Mouse (Mus musculus) heart, adult 9 months (tissue): ENCODE measurements around the gene B3gnt2.

Experiments
- DNase-seq, 2 experiments: peaks; one replicate each; pipeline ENCODE4 v3.0.0; 2022; ENCODE audit warnings: low spot score in 2 of 2

Gene B3gnt2

GRCm38 (mm10) chr11:22847732-22848648, 12.8 kb downstream of the B3gnt2 start:
- peak; percentile 71 to 76 for DNase-seq

DNA sequence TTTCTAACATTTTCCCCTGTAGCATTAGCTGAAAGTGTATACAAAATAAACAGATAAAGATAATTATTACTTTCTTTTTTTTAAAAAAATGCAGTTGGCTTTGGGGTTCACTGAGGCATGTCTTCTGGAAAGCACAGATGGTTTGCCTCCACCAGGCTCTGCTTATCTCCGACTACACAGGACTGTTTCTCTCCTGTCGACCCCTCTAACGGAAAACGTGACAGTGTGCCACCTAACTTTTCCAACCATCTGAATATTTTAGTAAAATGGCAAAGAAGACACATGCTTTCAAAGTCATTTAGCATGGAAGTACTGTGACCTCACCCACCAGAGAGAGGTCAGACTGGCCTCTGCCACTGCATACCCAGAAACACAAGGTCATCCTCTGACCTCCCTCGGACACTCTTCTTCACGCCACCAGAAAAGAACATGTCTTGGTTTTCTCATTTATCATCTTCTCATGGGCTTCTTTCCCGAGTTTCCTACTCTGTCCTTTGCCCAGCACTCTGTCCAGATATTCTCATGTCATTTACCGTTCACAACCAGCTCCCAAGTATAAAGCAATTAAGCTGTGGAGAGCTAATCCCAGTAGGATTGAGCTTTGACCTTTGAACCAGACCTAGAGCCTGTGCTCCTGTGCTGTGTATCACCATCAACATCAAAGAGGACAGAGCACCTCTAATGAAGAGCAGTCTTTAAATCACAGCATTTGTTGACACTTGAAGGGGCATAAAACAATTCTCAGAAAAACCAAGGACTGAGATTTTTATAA, 13.6 kb downstream of the B3gnt2 start:
- no peak for DNase-seq

- no peak for DNase-seq
Measured at GRCm38 (mm10) chr11:22846093-22846835, 14.5 kb downstream of the B3gnt2 start.

- DNase-seq = no peak
Measured at GRCm38 (mm10) chr11:22844754-22845718, 15.7 kb downstream of the B3gnt2 start.

- DNase-seq = no peak
Measured at GRCm38 (mm10) chr11:22839456-22839855, 21.3 kb downstream of the B3gnt2 start.

DNA sequence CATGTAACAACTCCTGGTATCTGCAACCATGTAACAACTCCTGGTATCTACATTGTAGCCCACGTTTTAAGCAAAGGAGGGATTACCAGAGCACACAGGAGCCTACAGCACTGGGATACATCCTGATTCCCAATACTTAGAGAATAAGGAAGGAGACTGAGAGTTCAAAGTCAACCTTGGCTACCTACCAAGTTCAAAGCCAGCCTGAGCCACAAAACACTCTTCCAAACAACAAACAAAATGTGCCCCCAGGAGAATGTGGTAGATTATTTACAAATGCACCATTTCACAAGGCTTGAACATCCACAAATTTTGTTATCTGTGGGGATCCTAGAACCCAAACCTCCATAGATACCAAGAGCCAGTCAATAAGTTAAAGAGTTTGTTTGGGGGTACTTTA, 22.4 kb downstream of the B3gnt2 start:
- DNase-seq = no peak

DNA sequence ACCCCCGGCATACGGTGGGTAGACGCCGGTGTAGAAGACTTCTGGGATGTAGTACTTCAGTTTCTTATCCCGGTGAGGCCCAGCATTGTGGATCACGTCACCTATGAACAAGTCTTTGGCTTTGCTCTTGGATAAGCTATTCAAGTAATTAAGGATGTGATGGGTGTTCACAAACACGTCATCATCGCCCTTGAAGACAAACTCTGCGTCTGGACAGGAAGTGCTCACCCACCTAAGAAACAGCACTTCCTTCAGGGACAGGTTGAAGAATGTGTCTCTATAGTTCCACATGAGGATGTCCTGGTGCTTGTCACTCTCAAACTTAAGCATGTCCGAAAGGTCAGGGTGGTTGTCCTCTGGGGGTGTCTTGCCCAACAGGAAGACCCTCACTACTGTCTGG, 24.5 kb downstream of the B3gnt2 start:
- DNase-seq = no peak

DNA sequence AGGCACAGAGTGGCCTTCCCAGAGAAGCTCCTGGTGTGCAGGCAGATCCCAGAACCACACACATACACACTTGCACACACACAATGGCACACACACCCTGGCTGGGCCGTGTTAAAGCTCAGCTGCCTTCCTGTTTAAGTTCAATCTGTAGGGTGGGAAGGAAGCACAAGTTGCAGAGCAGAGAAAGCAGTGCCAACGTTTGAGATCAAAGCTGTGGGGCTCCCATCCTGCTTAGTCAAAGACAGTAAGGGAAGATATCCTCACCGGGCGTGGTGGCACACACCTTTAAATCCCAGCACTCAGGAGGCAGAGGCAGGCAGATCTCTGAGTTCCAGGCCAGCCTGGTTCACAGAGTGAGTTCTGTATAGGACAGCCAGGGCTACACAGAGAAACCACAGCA, 28.2 kb downstream of the B3gnt2 start:
- no peak for DNase-seq

- DNase-seq = no peak
Measured at GRCm38 (mm10) chr11:22831916-22832315, 28.8 kb downstream of the B3gnt2 start.

DNA sequence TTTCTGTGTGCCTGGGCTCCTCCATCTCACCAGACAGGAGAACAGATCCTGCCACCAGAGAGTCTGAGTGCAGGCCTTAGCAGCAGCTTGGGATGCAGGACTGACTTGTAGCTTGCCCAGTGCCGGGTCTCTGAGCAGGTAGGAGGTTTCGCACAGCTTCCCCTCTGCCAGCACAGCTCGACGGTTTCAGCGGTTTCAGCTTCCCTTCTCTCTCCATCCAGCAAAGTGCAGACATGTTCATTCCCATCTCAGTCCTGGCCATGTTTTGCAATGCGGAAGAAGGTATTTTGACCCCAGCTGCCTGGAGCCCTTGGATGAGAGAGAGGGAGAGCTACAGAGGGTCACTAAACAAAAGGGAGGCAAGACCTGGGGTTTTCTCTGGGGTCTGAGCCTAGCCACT, 30.1 kb downstream of the B3gnt2 start:
- DNase-seq = no peak

DNA sequence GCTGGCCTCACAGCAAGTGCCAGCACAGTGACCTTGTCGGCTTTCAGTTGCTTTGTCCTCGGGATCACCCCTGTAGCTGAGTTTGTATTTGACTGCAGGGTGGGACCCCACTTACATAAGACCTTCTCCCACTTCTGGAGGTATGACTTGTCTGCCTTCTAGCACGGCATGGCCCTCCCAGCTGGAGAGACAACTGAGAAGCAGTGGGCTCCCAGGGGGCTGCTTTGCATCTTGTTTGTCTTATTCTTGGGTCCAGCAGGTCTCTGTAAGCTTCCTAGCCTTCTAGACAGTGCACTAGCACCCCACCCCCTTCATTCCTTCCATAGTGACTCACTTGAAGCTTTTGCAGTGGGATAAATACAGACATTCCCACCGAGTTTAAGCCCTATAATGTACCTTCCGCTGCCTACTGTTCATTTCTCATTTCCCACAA, 30.6 kb downstream of the B3gnt2 start:
- DNase-seq = no peak

DNA sequence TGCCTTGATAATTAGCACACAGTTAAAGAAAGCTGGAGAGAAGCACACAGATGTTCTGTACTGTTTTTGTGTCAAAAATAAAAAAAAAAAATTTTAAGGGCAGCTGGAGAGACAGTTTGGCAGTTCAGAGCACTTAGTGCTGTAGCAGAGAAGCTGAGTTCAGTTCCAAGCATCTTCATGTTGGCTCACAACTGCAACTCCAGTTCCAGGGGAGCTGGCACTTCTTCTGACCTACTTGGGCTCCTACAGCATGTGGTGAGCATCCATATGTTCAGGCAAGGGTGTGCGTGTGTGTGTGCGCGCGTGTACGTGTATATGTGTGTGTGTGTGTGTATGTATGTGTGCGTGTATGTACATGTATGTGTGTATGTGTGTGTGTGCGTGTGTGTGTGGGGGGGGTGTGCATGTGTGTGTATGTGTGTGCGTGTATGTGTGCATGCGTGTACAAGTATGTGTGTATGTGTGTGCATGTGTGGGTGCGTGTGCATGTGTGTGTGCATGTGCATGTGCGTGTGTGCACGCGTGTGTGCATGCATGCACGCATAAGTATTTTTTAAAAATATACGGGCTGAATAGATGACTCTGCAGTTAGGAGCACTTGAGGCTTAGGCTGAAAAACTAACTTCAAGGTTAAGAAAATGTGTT, 31.7 kb downstream of the B3gnt2 start:
- DNase-seq = no peak

DNA sequence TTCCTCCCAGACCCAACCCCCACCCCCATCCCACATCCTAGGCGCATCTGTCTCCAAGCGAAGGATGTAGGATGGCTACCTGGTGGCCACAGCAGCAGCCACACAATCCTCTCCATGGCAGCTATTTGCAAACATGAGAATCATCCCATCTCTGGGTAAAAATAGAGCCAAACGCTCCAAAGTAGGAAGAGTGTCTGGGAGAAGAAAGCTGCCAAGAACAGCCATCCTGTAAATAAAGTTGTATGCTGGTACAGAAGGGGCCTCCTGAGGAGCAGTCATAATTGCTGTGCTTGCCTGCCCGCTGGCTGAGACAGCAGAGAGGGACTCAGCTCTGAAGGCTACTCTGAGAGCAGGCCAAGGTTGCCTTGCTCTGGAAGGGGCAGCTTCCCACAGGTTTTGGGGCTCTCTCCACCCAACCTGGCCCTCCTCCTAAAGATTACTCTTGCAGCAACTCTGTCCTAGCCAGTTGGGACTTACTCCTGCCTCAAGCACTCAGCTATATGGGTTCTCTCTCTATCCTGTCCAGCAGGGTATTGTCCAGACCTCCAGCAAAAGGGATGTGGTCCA, 33.2 kb downstream of the B3gnt2 start:
- no peak for DNase-seq

DNA sequence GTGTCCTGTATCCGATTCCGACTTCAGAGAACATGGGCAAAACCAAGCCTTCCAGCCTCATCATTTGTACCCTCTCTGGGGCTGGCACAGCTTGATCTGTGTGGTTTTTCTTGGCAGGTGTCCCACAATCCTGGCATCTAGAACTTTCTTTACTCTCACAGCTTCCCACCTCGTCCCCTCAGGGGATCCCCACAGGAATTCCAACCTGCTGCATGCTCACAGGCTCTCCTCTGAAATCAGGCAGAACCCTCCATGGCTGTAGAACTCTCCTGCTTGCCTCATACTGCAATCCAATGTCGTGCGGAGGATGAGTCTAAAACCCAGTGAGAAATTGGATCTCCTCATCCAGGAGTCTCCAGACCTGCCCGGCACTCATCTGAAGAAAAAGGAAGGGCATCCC, 34.1 kb downstream of the B3gnt2 start:
- DNase-seq = no peak

DNA sequence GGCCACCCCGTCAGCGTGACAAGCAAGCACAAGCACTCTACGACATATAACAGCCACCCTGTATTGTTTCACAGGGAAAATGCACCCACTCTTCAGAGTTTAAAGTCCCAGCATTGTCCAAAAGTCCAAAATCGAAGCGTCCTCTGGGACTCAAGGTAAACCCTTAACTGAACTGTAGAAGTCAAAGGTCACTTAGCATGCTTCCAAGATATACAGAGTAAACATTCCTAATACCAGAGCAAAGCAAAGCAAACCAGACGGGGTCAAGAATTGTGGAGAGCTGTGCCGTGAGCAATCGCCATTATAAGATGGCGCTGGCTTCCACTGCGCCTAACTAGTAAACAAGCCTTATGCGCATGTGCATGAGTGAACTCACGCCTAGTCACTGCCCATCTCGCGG, 34.7 kb downstream of the B3gnt2 start:
- no peak for DNase-seq

- no peak for DNase-seq
Measured at GRCm38 (mm10) chr11:22825548-22825947, 35.2 kb downstream of the B3gnt2 start.

- DNase-seq = peak in 1 of 2 experiments; percentile 33
Measured at GRCm38 (mm10) chr11:22824049-22824705, 36.6 kb downstream of the B3gnt2 start.

DNA sequence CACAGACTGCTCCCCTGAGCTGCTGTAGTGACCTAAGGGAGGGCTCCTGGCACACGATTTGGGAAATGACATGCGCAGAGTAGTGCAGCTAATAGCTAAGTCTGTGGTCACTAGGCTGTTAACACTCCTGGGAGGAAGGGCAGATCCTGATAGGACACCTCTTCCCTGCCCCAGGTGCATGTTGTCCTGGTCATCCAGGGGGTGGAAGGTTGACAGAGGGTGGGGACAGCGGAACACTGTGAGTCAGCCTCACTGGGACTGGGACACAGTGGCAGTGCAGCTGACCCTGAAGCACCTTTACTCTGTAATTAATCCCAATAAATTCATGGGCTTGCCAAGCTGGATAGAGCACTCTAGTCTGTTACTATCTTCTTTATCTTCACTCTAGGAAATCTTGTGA, 39.5 kb downstream of the B3gnt2 start:
- DNase-seq = no peak

DNA sequence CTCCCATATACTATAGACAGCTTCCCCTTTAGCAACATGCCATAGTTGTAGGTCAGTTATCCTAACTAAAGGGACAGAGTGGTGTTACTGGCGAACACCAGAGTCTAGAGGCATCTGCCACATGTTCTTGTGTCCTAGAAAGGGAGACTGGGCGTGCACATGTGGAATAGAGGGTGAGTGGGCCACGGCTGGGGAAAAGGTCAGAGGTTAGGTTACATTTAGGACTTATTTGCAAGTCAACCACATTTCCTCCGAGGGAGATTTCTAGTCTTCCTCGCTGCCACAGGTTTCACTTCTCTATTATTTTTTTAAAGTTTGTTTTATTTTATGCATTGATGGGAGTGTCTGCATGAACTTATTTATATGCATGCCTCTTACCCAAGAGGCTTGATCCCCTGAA, 42.4 kb downstream of the B3gnt2 start:
- peak in 1 of 2 experiments; percentile 29 for DNase-seq

- DNase-seq = no peak
Measured at GRCm38 (mm10) chr11:22815877-22816276, 44.9 kb downstream of the B3gnt2 start.
